Mouse (Mus musculus) lung, embryonic 14.5 days (tissue): ENCODE results near the gene Dlg1. TPM values are rescaled to one million over a fixed set of nuclear protein-coding genes. Genes with fewer than 3 reads are reported as not detected.
A peak's percentile ranks its signal among the peaks of the same experiment; 100 is the strongest.

ENCODE experiments used
- ATAC-seq: fragments of 200-750 bp; cut with Nextera tagmentation; 2 replicates; pipeline ENCODE4 v1.8.0; 2017; ENCODE audit warnings: mild to moderate bottlenecking, moderate TSS enrichment, moderate library complexity; ENCODE audit not compliant: insufficient read depth
- DNase-seq: peaks from one replicate; pipeline ENCODE4 v3.0.0-alpha.2; 2015
- H3K27ac ChIP-seq: fragments of 300-500 bp; sonication (generic); 2 replicates; pipeline ENCODE4 v1.5.1; 2014; ENCODE audit warnings: low read depth, mild to moderate bottlenecking, moderate library complexity
- H3K27me3 ChIP-seq: fragments of 300-500 bp; sonication (generic); 2 replicates; pipeline ENCODE4 v1.6.1; 2014; ENCODE audit warnings: low read length, control low read depth; ENCODE audit not compliant: insufficient read depth
- H3K36me3 ChIP-seq: fragments of 300-500 bp; sonication (generic); 2 replicates; pipeline ENCODE4 v1.6.1; 2014; ENCODE audit warnings: control low read depth; ENCODE audit not compliant: insufficient read depth
- H3K4me1 ChIP-seq: fragments of 300-500 bp; sonication (generic); 2 replicates; pipeline ENCODE4 v1.6.1; 2014; ENCODE audit warnings: antibody characterized with exemption, control low read depth; ENCODE audit not compliant: insufficient read depth
- H3K4me2 ChIP-seq: fragments of 300-500 bp; sonication (generic); 2 replicates; pipeline ENCODE4 v1.6.1; 2014; ENCODE audit warnings: mild to moderate bottlenecking
- H3K4me3 ChIP-seq: fragments of 300-500 bp; sonication (generic); 2 replicates; pipeline ENCODE4 v1.5.1; 2014; ENCODE audit warnings: low read depth, low read length
- H3K9ac ChIP-seq: fragments of 300-500 bp; sonication (generic); 2 replicates; pipeline ENCODE4 v1.6.1; 2014
- H3K9me3 ChIP-seq: fragments of 300-500 bp; sonication (generic); 2 replicates; pipeline ENCODE4 v1.6.1; 2016; ENCODE audit warnings: low read depth, low read length, control low read depth
- CTCF ChIP-seq: IDR thresholded peaks from 2 replicates; pipeline ENCODE4 v1.5.1; 2016; ENCODE audit warnings: antibody characterized with exemption, low read depth
- WGBS: fragments of 180-500 bp; shearing (Covaris S2); extraction: QIAGEN DNeasy Blood & Tissue Kit; methylation state at CpG from one replicate; pipeline ENCODE4 v1.1.7; 2014; 5-methylcytosine and 5-hydroxymethylcytosine counted together
- polyA plus RNA-seq: library from polyadenylated mRNA; unstranded; fragments of >200 nt; fragmentation: Nextera tagmentation; extraction: Ambion mirVana; gene quantifications from 2 replicates; pipeline ENCODE4 v1.2.1, GENCODE M21; 2014

Gene Dlg1
- polyA plus RNA-seq, 1 experiment from 2014 or later = 31.9 TPM

DNA sequence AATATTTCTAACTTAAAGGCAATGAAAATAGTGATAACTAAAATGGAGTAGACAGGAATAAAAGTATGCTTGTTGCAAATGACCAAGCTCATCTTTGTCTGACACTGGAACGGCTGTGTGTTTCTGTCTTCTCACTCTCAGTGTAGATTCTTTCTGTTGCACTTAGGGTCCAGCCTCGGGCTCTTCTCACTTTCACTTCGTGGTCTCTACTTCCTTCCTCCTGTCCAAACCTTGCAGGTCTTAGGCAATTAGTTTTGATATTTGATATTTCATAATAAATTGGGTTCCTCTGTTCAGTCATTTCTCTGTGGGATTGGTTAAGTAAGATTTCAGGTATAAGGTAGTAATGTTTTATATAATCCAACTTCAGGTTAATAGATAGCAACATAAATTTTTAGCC, 140.4 kb downstream of the Dlg1 start:
- H3K4me1 ChIP-seq = no peaks in the 10 kb centered on the region
- DNase-seq (no peak), ATAC-seq (no peak)
- H3K4me2 ChIP-seq = no peak overlapping the region
- no peaks in the 10 kb centered on the region for H3K27me3 ChIP-seq
- H3K36me3 ChIP-seq = peaks cover 43% of the 10 kb centered on the region
- H3K27ac ChIP-seq = no peak overlapping the region
- no peak for TF ChIP-seq CTCF
- no peaks in the 10 kb centered on the region for H3K9me3 ChIP-seq
- 72% methylated on average over 3 of the region's 3 CpGs for WGBS
- H3K4me3 ChIP-seq = no peak overlapping the region
- H3K9ac ChIP-seq = no peak overlapping the region

DNA sequence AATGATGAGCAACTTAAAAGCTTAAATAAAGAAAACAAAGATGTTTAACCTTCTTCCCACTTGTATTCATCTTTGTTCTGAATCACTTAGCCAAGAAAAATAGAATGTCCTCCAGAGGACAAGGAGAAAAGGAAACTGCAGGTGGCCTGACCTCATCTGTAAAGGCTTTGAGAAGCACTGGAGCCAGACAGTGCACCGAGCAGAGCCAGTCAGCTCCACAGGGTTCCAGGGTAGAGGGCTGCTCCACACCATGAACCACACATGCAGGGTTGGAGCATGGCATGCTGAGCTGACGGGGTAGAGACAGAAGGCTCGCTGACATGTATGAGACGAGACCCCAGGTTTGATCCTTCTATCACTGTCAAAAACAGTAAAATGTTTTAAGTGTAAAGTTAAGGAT, 162.8 kb downstream of the Dlg1 start:
- Histone ChIP-seq H3K27ac (no peak overlapping the region), H3K36me3 (peaks cover 6% of the 10 kb centered on the region; the same call in 1 of the 2 replicates), H3K4me3 (no peak overlapping the region), H3K9me3 (no peaks in the 10 kb centered on the region), H3K4me2 (no peak overlapping the region), H3K9ac (no peak overlapping the region), H3K4me1 (no peaks in the 10 kb centered on the region), H3K27me3 (no peaks in the 10 kb centered on the region)
- DNase-seq (no peak), ATAC-seq (no peak)
- WGBS = 82% methylated on average over 4 of the region's 4 CpGs
- no peak for TF ChIP-seq CTCF

DNA sequence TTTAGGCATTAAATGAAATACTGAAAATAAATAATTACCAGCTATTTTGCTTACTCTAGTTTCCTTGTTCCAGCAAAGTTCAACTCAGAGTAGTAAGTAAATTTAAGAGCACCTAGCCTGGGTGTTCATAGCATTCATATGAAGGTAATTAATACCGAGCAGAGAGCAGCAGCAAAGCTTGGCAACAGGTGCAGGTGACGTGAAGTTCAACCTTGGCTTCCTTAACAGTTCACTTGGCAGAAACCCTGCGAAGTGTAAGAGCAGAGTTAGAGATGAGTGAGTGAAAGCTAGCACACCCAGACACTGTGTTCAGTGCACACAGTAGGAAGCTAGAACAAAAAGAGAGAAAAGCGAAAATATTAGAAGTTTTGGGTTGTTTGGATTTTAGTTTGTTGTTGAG, 167.5 kb downstream of the Dlg1 start:
- H3K4me2 ChIP-seq = no peak overlapping the region
- 85% methylated on average over 4 of the region's 4 CpGs for WGBS
- H3K27ac ChIP-seq = no peak overlapping the region
- H3K4me3 ChIP-seq = no peak overlapping the region
- H3K9me3 ChIP-seq = no peaks in the 10 kb centered on the region
- H3K4me1 ChIP-seq = no peaks in the 10 kb centered on the region
- no peak for ATAC-seq
- DNase-seq = no peak
- no peaks in the 10 kb centered on the region for H3K27me3 ChIP-seq
- peaks cover 7% of the 10 kb centered on the region; the same call in 1 of the 2 replicates for H3K36me3 ChIP-seq
- H3K9ac ChIP-seq = no peak overlapping the region
- TF ChIP-seq CTCF = no peak

DNA sequence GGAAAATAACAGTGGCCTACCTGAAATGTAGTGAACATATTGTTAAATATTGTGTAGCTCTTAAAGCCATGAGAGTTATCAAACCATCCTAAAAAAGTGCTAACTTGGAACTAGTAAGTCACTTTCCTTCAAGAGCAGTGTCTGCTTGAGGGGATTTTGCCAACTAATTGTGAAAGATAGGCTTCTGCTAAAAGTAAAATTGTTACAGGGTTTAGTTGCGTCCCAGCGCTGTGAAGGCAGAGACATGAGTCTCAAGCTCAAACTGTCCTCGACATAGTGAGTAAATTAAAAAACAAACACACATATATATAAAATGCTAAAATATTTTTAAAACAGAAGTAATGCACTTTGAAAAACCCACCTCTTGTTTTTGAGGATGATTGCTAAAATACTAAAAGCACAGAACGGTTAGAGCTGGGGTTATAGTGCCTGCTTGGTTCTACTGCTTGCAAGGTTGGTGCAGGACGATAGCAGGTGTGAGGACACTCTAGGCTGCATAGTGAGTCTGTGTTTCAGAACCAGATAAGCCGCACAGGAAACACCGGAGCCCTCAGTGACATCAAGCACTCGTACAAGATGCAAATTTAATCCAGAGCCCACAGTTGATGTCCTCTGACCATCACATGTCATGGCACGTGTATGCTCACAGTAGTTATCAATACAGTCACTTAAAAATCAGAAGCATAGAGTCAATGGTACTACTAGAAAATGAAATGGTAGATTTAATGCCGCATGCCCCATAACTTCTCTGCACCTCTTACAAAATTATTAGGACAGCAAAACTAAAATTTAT, 169.6 kb downstream of the Dlg1 start:
- no peak for DNase-seq
- H3K36me3 ChIP-seq = peaks cover 12% of the 10 kb centered on the region
- H3K9ac ChIP-seq = no peak overlapping the region
- no peak overlapping the region for H3K27ac ChIP-seq
- no peak for ATAC-seq
- H3K4me3 ChIP-seq = no peak overlapping the region
- WGBS = 93% methylated on average over 10 of the region's 10 CpGs
- no peaks in the 10 kb centered on the region for H3K4me1 ChIP-seq
- H3K27me3 ChIP-seq = no peaks in the 10 kb centered on the region
- TF ChIP-seq CTCF = no peak
- H3K4me2 ChIP-seq = no peak overlapping the region
- H3K9me3 ChIP-seq = no peaks in the 10 kb centered on the region

DNA sequence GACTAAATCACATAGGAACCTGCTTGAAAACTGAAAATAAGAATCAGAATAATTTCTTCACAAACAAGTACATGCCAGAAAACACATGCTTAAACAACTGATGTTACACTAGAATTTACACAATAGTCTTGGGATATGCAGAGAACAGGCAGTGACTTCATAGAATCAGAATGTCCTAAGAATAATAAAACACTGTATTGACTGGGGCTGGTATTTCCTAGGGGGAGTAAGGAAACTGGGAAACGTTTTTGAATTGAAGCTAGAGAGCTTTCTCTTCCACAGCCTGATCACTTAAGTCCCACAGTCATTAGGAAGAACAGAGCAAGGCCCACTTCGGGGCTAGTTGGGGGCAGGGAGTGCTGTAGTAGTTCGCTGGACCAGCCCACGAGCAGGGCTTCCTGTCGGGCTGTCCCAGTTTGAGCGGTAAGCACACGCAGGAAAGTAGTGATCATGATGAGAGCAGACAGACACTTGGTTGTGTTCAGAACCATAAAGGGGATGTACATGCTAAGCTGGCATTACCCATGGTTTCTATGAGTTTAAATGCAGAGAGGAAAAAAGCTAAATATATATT, 170.9 kb downstream of the Dlg1 start:
- Histone ChIP-seq H3K4me2 (no peak overlapping the region; the same call in 1 of the 2 replicates), H3K27ac (0 out of 2 replicates have a peak overlapping the region, but pooled peaks have one; percentile 52), H3K4me1 (no peaks in the 10 kb centered on the region), H3K9ac (no peak overlapping the region), H3K9me3 (no peaks in the 10 kb centered on the region), H3K36me3 (peaks cover 22% of the 10 kb centered on the region), H3K4me3 (no peak overlapping the region), H3K27me3 (no peaks in the 10 kb centered on the region)
- ATAC-seq (no peak), DNase-seq (peak; percentile 12)
- TF ChIP-seq CTCF = no peak
- 58% methylated on average over 7 of the region's 7 CpGs for WGBS

DNA sequence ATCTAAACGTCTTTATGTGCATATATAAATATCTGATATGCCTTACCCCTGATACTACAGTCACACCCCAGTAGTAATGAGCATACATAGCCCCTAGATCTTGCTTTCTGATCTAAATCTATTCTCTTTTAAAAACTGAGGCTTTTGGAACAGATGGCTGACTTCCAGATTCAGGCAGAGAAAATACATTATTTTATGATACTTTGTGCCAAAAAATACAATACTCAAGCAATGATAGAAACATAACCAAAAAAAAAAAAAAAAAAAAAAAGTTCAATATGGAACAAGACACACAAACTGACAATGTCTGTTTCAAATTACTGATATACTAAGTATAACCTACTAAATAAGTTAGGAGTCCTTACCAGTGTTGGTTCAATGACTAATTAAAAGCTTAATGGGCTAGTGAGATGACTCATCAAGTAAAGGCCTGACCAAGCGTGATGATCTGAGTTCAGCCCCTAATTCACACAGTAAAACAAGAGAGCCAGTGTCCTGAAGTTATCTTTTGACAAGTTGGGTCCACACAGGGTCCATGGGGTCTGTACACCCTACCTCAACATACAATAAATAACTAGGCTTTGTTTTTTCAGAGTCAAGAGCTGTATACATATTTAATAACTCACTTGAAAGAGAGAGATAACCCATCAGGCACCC, 171.5 kb downstream of the Dlg1 start:
- Histone ChIP-seq H3K4me2 (no peak overlapping the region), H3K27ac (no peak overlapping the region), H3K36me3 (peaks cover 24% of the 10 kb centered on the region), H3K9me3 (no peaks in the 10 kb centered on the region), H3K9ac (no peak overlapping the region), H3K27me3 (no peaks in the 10 kb centered on the region), H3K4me3 (no peak overlapping the region), H3K4me1 (no peaks in the 10 kb centered on the region)
- WGBS = 72% methylated on average over 2 of the region's 2 CpGs
- no peak for DNase-seq
- no peak for ATAC-seq
- TF ChIP-seq CTCF = no peak

DNA sequence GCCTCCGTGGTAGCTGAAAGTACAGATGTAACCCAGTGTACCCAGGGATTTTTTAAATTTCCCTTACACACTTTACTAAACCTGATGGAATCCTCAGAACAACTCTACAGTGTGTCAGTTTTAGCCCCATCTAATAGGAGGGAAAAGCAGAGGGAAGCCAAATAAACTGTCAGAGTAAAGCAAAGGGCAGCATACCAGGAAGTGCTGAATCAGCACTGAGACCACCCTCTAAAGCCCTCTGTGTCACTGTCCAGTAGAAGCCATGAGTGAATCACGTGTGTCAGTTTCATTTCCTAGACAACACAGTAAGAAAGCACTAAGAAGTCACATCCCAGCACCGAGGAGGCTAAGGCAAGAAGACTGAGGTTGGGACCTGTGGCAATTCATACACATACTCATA, 174.1 kb downstream of the Dlg1 start:
- H3K36me3 ChIP-seq = peaks cover 22% of the 10 kb centered on the region
- WGBS = 92% methylated on average over 3 of the region's 3 CpGs
- H3K4me3 ChIP-seq = no peak overlapping the region
- H3K4me1 ChIP-seq = no peaks in the 10 kb centered on the region
- ATAC-seq = no peak
- no peak for TF ChIP-seq CTCF
- DNase-seq = no peak
- H3K9ac ChIP-seq = no peak overlapping the region
- no peak overlapping the region for H3K27ac ChIP-seq
- H3K9me3 ChIP-seq = no peaks in the 10 kb centered on the region
- no peak overlapping the region for H3K4me2 ChIP-seq
- no peaks in the 10 kb centered on the region for H3K27me3 ChIP-seq
